Mouse (Mus musculus): ENCODE results near the gene Cetn4.

Gene Cetn4

GRCm38 (mm10) chr3:37299470-37299869 lies 13.0 kb downstream of the Cetn4 start:
- no peak for DNase-seq

GRCm38 (mm10) chr3:37292654-37293053 lies 19.9 kb downstream of the Cetn4 start:
- no peak for DNase-seq

- no peak for DNase-seq
Measured at GRCm38 (mm10) chr3:37291929-37292328, 20.6 kb downstream of the Cetn4 start.

DNA sequence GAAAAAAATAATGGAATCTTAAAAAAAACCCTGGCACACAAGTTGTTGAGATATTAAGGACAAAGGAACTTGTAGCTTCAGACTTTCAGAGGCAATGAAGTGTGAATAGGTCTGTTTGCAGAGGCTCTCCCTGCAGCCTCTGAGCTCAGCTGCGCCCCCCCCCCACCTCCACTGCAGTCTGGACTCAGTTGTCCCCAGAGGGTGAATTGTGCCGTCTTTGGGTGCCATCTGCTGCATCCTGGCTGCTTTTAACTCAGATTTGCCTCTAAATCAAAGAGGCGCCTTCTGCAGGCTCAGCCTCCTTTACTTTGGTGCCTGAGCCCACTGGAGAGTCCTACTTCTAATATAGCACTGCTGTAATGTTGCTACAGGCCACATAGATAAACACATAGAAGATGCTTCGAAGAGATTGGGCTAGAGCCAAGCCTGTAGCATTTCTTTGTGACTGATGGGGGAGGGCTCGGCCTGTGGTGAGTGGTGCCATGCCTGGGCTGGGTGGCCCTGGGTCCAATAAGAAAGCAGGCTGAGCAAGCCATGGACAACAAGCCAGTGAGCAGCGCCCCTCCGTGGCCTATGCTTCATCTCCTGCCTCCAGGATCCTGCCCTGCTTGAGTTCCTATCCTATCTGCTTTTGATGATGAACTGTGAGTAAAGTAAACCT lies 21.5 kb downstream of the Cetn4 start:
- DNase-seq, result no peak

DNA sequence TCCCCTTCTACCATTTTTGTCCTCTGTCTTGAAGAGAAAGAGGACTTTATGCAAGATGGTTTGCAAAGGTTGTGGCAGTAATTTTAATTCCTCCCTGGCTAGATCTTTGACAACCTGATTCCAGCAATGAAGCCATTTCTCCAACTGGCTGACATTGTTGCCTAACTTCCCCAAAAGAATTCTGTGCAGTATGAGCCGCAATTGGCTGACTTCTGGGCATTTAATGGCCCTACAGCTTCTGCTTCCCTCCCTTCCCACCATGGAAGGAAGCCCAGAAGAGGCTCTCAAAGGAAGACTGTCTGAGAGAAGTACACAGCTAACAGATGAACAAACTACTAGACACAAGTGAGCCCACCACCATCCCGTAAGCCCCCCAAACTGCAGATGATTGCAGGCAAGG lies 23.3 kb downstream of the Cetn4 start:
- no peak for DNase-seq

- no peak for DNase-seq
Measured at GRCm38 (mm10) chr3:37283234-37283633, 29.3 kb downstream of the Cetn4 start.

DNA sequence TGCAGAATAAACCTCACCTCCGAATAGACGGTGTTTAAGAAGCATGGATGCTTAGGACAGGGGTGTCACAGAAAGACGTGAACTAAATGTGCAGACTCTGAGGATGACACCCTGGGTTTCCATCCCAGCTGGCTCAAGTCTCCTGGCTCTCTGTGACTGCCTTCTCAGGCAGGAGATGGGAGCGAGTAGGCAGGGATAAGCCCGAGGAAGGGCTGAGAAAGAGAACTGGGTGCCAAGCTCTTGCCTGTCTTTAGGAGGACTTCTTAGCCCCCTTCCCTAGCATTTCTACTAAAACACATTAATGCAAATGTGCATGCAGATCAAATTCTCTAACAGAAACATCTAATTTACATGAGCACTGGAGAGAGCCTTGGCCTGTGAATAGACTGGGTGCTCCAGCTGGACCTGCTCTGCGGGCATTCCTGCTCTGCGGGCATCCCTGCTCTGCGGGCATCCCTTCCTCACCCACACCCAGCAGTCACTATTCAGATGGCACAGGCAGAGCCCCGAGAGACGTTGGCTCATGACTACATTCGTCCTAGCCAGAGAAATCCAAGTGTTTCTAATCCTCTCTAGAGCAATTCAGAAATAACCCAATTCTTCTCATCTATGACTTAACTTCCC lies 30.1 kb downstream of the Cetn4 start:
- no peak for DNase-seq

- DNase-seq, result no peak
Measured at GRCm38 (mm10) chr3:37280871-37281270, 31.6 kb downstream of the Cetn4 start.

GRCm38 (mm10) chr3:37280221-37280620 lies 32.3 kb downstream of the Cetn4 start:
- DNase-seq, result no peak

DNA sequence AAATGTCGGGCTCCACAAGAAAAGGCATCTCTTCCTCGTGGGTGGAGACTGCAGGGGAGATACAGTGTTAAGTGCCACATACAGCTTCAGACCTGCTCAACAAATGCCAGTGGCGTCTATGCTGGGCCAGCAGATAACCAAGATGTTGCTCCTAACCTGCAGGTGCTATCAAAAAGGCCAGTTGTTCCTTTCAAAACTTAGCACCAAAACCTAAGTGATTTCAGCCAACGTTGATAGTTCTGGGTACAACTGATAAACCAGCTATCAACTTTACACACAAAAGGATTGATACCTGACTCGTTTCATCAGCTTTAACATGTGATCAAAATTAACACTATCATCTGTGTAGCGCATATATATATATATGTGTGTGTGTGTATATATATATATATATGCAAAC lies 37.8 kb downstream of the Cetn4 start:
- DNase-seq, result no peak

- no peak for DNase-seq
Measured at GRCm38 (mm10) chr3:37273092-37273491, 39.4 kb downstream of the Cetn4 start.

GRCm38 (mm10) chr3:37271209-37271608 lies 41.3 kb downstream of the Cetn4 start:
- no peak for DNase-seq

DNA sequence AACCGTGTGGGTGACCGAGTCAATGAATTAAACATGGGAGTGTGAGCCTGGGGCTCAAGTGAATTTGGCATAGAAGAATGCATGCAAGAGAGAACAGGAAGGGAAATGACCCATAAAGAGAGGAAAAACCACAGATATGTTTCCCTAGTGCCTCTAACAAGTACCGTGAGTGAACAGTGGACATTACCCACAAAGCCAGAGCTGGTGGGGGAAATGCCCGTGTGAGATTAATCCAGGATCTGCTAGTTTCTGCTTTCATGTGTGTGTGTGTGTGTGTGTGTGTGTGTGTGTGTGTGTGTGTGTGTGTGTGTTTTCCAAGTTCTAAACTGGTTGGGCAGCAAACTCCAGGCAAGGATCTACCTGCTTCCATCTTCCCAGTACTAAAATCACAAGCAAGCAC lies 42.6 kb downstream of the Cetn4 start:
- no peak for DNase-seq

- no peak for DNase-seq
Measured at GRCm38 (mm10) chr3:37268338-37268737, 44.2 kb downstream of the Cetn4 start.

DNA sequence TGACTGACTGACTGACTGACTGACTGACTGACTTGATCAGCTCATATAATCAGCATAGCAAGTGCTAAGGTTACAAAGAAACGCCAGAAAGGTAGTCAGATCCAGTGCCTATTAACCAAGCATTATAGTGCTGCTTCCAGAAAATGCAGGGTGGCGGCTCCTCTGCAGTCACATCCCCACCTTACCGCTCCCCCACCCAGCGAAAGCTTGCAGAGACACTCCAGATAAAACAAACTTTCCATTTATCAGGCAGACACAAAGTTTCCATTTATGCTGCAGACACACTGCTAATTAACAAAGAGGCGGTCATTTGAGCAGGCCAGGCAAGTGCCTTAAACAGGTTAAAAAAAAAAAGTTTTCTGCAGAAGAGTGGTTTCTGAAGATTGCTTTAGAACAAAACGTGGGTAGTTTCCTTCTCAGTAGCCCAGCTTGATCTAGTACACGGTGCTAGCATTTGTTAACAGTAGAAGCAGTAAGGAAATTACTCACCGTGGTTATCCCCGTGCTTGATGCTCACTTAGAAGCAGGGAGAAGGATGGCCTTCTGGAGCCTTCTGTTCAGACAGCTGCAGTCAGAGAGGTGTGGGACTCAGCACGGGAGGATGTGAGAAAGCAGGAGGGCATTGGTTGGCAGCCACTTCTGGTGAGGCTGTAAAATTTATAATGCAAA lies 53.0 kb downstream of the Cetn4 start:
- DNase-seq, result no peak

DNA sequence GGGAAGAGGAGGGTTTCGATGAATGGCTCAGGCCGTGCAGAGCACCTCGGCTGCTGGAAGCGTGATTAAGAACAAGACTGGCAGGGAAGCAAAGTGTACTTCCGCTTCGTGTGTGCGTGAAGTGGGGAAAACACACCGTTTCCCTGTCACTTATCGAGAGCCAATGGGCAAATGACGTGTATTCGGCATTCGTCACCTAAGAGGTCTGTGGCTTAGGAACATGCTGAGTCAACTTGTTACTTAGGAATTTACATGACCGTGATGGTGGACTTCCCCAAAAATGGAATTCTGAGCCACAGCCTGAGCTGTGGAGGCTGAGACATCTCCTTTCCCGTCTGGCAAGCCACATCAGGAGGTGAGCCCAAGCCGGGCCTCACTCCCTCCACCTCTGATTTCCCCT lies 54.7 kb downstream of the Cetn4 start:
- no peak for DNase-seq

Data from cerebellum, adult 11-12 months (tissue).